Mouse (Mus musculus): Measurements from ENCODE around the gene Tecpr1. TPM values are rescaled to one million over a fixed set of nuclear protein-coding genes. Genes with fewer than 3 reads are reported as not detected.

The Tecpr1 gene
- polyA plus RNA-seq (2014; fragmentation: Illumina TruSeq; extraction: RNeasy Lipid Tissue Mini Kit (QIAGEN cat#74804); ENCODE audit: low replicate concordance): 0.89 TPM

DNA sequence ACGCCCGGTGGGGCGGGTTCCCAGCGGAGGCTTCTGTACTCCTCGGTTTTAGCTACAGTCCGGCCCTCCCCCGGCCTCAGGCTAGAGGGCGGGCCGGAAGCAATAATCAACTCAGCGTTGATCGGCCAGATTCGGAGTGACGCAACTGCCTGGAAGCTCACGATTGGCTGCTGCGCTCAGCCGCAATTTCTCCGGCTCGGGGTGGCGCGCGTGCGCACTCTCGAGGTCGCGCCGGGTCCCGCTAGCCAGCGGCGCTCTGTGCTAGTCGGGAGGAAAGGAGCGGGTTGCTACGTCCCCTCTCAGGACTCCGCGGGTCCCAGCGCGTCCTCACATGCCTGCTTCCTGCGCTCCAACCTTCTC is at the start of gene Tecpr1:
Gene Tecpr1, minus strand, starts transcription at position 113 of the 360 bp plus-strand sequence.

DNA sequence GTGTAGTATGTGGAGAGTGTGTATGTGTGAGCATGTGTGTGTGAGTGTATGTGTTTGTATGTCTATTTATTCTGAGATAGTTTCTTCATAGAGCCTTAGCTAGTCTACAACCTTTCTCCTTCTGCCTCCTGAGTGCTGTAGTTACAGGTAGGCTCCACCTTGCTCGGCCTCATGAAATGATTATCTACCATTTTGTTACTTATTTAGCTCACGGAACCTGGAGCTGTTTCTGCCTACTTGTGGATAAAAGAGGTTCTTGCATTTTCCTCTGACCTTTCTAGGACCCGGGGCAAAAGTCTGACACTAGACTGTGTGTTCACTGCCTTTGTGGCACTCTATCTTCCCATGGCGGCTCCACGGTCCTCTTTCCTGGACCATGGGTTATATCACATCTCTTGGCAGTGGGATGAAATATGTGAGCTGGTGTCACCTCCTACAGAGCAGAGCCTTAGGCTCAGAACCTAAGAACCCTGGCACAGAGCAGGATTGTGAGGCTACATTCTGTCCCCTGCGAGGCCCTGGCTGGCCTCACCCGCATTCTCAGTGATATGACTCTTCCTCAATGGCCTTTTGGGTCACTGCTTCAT is 20.6 kb upstream of the Tecpr1 start, which contains the start of gene Bri3:
Gene Bri3, plus strand, starts transcription at position 537 of the 587 bp plus-strand sequence.

DNA sequence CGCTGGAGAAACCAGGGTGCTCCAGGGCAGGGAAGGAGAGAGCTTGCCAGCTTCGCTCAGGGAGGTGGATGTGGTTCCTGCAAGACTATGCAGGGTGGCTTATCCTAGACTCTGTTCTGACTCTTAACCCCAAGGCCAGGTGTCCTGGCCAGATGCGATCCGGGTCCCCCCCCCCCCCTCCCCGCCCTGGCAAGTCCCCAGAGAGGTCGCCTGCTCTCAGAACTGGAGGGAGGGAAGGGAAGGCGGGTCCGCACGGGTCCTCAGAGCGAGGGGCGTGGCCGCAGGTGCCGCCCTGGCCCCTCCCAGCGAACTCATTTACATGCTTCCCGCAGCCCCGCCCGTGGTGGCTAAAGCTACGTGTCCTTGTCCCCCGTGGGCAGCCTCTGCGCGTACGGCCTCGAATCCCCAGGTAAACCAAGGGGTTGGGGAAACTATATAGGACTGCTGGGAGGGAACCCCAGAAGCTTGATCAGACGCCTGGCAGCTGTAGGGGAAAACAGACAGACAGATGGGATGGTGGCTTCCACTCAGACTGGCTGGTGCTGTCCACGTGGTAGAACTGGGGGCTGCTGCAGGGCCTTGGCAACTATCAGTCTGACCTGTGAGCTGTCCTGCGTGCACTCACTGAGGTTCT is 33.3 kb downstream of the Tecpr1 start, which contains the start of gene Bhlha15:
Gene Bhlha15, plus strand, starts transcription at position 337 of the 634 bp plus-strand sequence.

Other genes with a start within 250 kb of the Tecpr1 start
- gene Ccz1, start 208.7 kb downstream of the Tecpr1 start, polyA plus RNA-seq (2014; fragmentation: Illumina TruSeq; extraction: RNeasy Lipid Tissue Mini Kit (QIAGEN cat#74804); ENCODE audit: low replicate concordance): 156 TPM
- gene Ocm, start 196.9 kb downstream of the Tecpr1 start, polyA plus RNA-seq (2014; fragmentation: Illumina TruSeq; extraction: RNeasy Lipid Tissue Mini Kit (QIAGEN cat#74804); ENCODE audit: low replicate concordance): 4.7 TPM
- 15.6 TPM for gene Lmtk2, start 123.2 kb downstream of the Tecpr1 start, polyA plus RNA-seq (2014; fragmentation: Illumina TruSeq; extraction: RNeasy Lipid Tissue Mini Kit (QIAGEN cat#74804); ENCODE audit: low replicate concordance)
- 0.71 TPM for gene Bhlha15, start 33.3 kb downstream of the Tecpr1 start, polyA plus RNA-seq (2014; fragmentation: Illumina TruSeq; extraction: RNeasy Lipid Tissue Mini Kit (QIAGEN cat#74804); ENCODE audit: low replicate concordance)
- 90.1 TPM for gene Bri3, start 20.8 kb upstream of the Tecpr1 start, polyA plus RNA-seq (2014; fragmentation: Illumina TruSeq; extraction: RNeasy Lipid Tissue Mini Kit (QIAGEN cat#74804); ENCODE audit: low replicate concordance)
- 126 TPM for gene Baiap2l1, start 134.5 kb upstream of the Tecpr1 start, polyA plus RNA-seq (2014; fragmentation: Illumina TruSeq; extraction: RNeasy Lipid Tissue Mini Kit (QIAGEN cat#74804); ENCODE audit: low replicate concordance)